Mouse (Mus musculus) induced T-regulatory cell, adult 2 months (primary cell): ENCODE measurements around the gene Sapcd1.
A peak's percentile ranks its signal among the peaks of the same experiment; 100 is the strongest.
"Not testable (repeated sequence)": the region's sequence is repeated elsewhere in the genome, so short reads cannot be mapped to it uniquely, and the experiment has no call there.

Experiments used
- DNase-seq: peaks from one replicate; pipeline ENCODE4 v3.0.0-alpha.2; 2012; ENCODE audit warnings: low read depth

The Sapcd1 gene

GRCm38 (mm10) chr17:35007387-35007991 lies 20.3 kb downstream of the Sapcd1 start:
- no peak for DNase-seq

GRCm38 (mm10) chr17:35005902-35006301 lies 21.9 kb downstream of the Sapcd1 start:
- DNase-seq: not testable (repeated sequence)

- DNase-seq: no peak
Measured at GRCm38 (mm10) chr17:35005158-35005557, 22.7 kb downstream of the Sapcd1 start.

GRCm38 (mm10) chr17:35004075-35004717 lies 23.6 kb downstream of the Sapcd1 start:
- DNase-seq: no peak

GRCm38 (mm10) chr17:35003022-35003838 lies 24.6 kb downstream of the Sapcd1 start:
- peak; percentile 41 for DNase-seq

- DNase-seq: peak; percentile 72
Measured at GRCm38 (mm10) chr17:35002153-35002865, 25.5 kb downstream of the Sapcd1 start.

- peak; percentile 76 for DNase-seq
Measured at GRCm38 (mm10) chr17:35001452-35002152, 26.2 kb downstream of the Sapcd1 start.

GRCm38 (mm10) chr17:35000717-35001451 lies 26.9 kb downstream of the Sapcd1 start, which contains the start of gene Vars:
Gene Vars, plus strand, starts transcription at chr17:35000987.
- DNase-seq: peak; percentile 93

- peak; percentile 79 for DNase-seq
Measured at GRCm38 (mm10) chr17:34999871-35000716, 27.7 kb downstream of the Sapcd1 start.

- peak; percentile 49 for DNase-seq
Measured at GRCm38 (mm10) chr17:34998526-34999430, 29.0 kb downstream of the Sapcd1 start.

- no peak for DNase-seq
Measured at GRCm38 (mm10) chr17:34997142-34997483, 30.7 kb downstream of the Sapcd1 start.

GRCm38 (mm10) chr17:34996411-34997141 lies 31.2 kb downstream of the Sapcd1 start:
- DNase-seq: no peak

- DNase-seq: not testable (repeated sequence)
Measured at GRCm38 (mm10) chr17:34995927-34996326, 31.9 kb downstream of the Sapcd1 start.

- DNase-seq: not testable (repeated sequence)
Measured at GRCm38 (mm10) chr17:34995192-34995591, 32.6 kb downstream of the Sapcd1 start.

- DNase-seq: no peak
Measured at GRCm38 (mm10) chr17:34994751-34995150, 33.1 kb downstream of the Sapcd1 start.

- peak; percentile 76 for DNase-seq
Measured at GRCm38 (mm10) chr17:34984218-34984617, 43.6 kb downstream of the Sapcd1 start.

- no peak for DNase-seq
Measured at GRCm38 (mm10) chr17:34982328-34982727, 45.5 kb downstream of the Sapcd1 start.

- peak; percentile 97 for DNase-seq
Measured at GRCm38 (mm10) chr17:34981690-34982180, 46.1 kb downstream of the Sapcd1 start, which contains the start of gene Lsm2. Gene Lsm2, plus strand, starts transcription at chr17:34981862.
